Mouse (Mus musculus) spleen, adult 2 months (tissue): ENCODE measurements around the gene Man2a1.

Experiments used
- CTCF ChIP-seq: fragments of 200-500 bp; IDR thresholded peaks from 2 replicates; pipeline ENCODE4 v1.5.1; 2011; ENCODE audit warnings: mild to moderate bottlenecking, inconsistent platforms; ENCODE audit not compliant: insufficient read depth, insufficient read length, insufficient replicate concordance; ENCODE audit errors: extremely low read depth
- POLR2A ChIP-seq: fragments of 200-500 bp; IDR thresholded peaks from 2 replicates; pipeline ENCODE4 v1.6.1; 2011; ENCODE audit warnings: low read depth, low read length, inconsistent platforms

GRCm38 (mm10) chr17:64753507-64753906 is 153.0 kb downstream of the Man2a1 start:
- TF ChIP-seq POLR2A (no peak), CTCF (no peak)
